ENCODE assay signal across 15 mouse cellular contexts in genomic region chr5:134520120-134520519, GRCm38 (mm10). TPM values are rescaled to one million over a fixed set of nuclear protein-coding genes. Genes with fewer than 3 reads are reported as not detected.
"Had no signal": no experiment of that assay in that cellular context is flagged by ENCODE, and none has a peak within 500 bp of the region (broad histone marks: within the 10 kb centered on the region; RNA-seq: fewer than 3 reads in every experiment).

No protein-coding gene starts in this region.

- H3K27me3 ChIP-seq: liver, embryonic 13.5 days; lung, embryonic 15.5 days; midbrain, embryonic 12.5 days; neural tube, embryonic 13.5 days had no signal

- ATAC-seq: liver, postnatal 0 days; midbrain, embryonic 16.5 days had no signal

- DNase-seq: kidney, adult 11 months; kidney, postnatal 10 days; kidney, postnatal 4 days; liver, embryonic 13.5 days; liver, postnatal 0 days; retina, postnatal 1 day; right cerebral cortex, postnatal 4 days; spleen, adult 18-20 months; thymus, postnatal 4 days had no signal

- H3K27ac ChIP-seq: limb, embryonic 10.5 days; liver, embryonic 13.5 days; lung, embryonic 15.5 days; midbrain, embryonic 12.5 days; neural tube, embryonic 13.5 days had no signal

- H3K4me3 ChIP-seq: limb, embryonic 10.5 days; liver, embryonic 13.5 days; lung, embryonic 15.5 days; megakaryocyte, embryonic 14.5 days; midbrain, embryonic 12.5 days; neural tube, embryonic 13.5 days had no signal

- H3K9me3 ChIP-seq: limb, embryonic 10.5 days; liver, embryonic 13.5 days; lung, embryonic 15.5 days; midbrain, embryonic 12.5 days; neural tube, embryonic 13.5 days had no signal

- H3K9ac ChIP-seq: liver, embryonic 13.5 days; liver, postnatal 0 days; lung, embryonic 15.5 days; midbrain, embryonic 12.5 days; neural tube, embryonic 13.5 days had no signal

- H3K4me1 ChIP-seq: limb, embryonic 10.5 days; lung, embryonic 15.5 days; midbrain, embryonic 12.5 days; neural tube, embryonic 13.5 days had no signal

- H3K4me2 ChIP-seq: liver, embryonic 13.5 days; lung, embryonic 15.5 days; midbrain, embryonic 12.5 days; neural tube, embryonic 13.5 days had no signal

RNA-seq across cellular contexts. Expression of gene Syna, which starts 39.9 kb away (rescaled TPM):
- polyA plus RNA-seq: liver, embryonic 13.5 days; liver, postnatal 0 days had no signal
